Mouse (Mus musculus) liver, embryonic 16.5 days (tissue): Measurements from ENCODE around the gene Erf. TPM values are rescaled to one million over a fixed set of nuclear protein-coding genes. Genes with fewer than 3 reads are reported as not detected.

ENCODE experiments used
- ATAC-seq: fragments of 200-750 bp; cut with Nextera tagmentation; 2 replicates; pipeline ENCODE4 v1.8.0; 2017; ENCODE audit warnings: low read depth, mild to moderate bottlenecking, moderate number of reproducible peaks, moderate library complexity
- H3K27ac ChIP-seq: fragments of 300-500 bp; sonication (generic); 2 replicates; pipeline ENCODE4 v1.5.1; 2014; ENCODE audit warnings: mild to moderate bottlenecking, low read length
- H3K27me3 ChIP-seq: fragments of 300-500 bp; sonication (generic); 2 replicates; pipeline ENCODE4 v1.6.1; 2014; ENCODE audit warnings: low read depth, low read length, mixed read lengths; ENCODE audit not compliant: control insufficient read depth, insufficient read depth
- H3K36me3 ChIP-seq: fragments of 300-500 bp; sonication (generic); 2 replicates; pipeline ENCODE4 v1.6.1; 2014; ENCODE audit warnings: mild to moderate bottlenecking; ENCODE audit not compliant: control insufficient read depth, insufficient read depth
- H3K4me1 ChIP-seq: fragments of 300-500 bp; sonication (generic); 2 replicates; pipeline ENCODE4 v1.6.1; 2014; ENCODE audit warnings: low read depth, low read length, mixed read lengths; ENCODE audit not compliant: control insufficient read depth
- H3K4me2 ChIP-seq: fragments of 300-500 bp; sonication (generic); 2 replicates; pipeline ENCODE4 v1.6.1; 2014; ENCODE audit warnings: low read depth, low read length, mixed read lengths
- H3K4me3 ChIP-seq: fragments of 300-500 bp; sonication (generic); 2 replicates; pipeline ENCODE4 v1.5.1; 2014; ENCODE audit warnings: low read depth, mild to moderate bottlenecking, low read length
- H3K9ac ChIP-seq: fragments of 300-500 bp; sonication (generic); 2 replicates; pipeline ENCODE4 v1.6.1; 2014; ENCODE audit warnings: low read depth, low read length
- H3K9me3 ChIP-seq: fragments of 300-500 bp; sonication (generic); replicated peaks from 2 replicates; pipeline ENCODE4 v1.6.1; 2016; ENCODE audit warnings: low read length; ENCODE audit not compliant: control insufficient read depth
- WGBS: fragments of 180-500 bp; shearing (Covaris S2); extraction: QIAGEN DNeasy Blood & Tissue Kit; methylation state at CpG from one replicate; pipeline ENCODE4 v1.1.7; 2014; ENCODE audit not compliant: insufficient replicate concordance; 5-methylcytosine and 5-hydroxymethylcytosine counted together
- polyA plus RNA-seq: library from polyadenylated mRNA; unstranded; fragments of >200 nt; fragmentation: Nextera tagmentation; extraction: Ambion mirVana; gene quantifications from 2 replicates; pipeline ENCODE4 v1.2.1, GENCODE M21; 2015

The Erf gene
- polyA plus RNA-seq, 1 experiment from 2014 or later: 3.6 TPM

DNA sequence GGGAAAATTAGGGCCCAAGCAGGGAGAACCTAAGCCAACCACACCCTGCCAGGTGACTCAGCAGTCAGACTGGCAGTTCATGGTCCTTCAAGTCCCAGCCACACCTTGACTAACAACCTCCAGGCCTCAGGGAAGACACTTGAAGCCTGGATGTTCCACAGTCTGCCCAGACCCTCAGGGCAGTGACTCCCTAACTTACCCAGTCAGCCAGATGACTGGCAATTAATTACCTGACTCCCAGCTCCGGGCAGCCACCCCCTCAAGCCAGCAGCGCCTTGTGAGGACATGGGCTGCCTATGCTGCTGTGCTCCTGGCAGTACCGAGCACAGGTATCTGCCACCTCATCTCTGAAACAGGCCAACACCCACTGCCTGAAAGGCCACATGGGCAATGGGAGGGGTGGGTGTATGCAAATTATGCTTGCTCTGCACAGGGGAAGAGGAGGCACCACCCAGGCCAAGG is 41.4 kb downstream of the Erf start:
- Histone ChIP-seq H3K36me3 (peaks cover 91% of the 10 kb centered on the region), H3K9ac (peak overlapping the region; percentile 65), H3K4me2 (peak overlapping the region; percentile 71), H3K4me1 (peaks cover 66% of the 10 kb centered on the region), H3K27ac (peak overlapping the region; percentile 95), H3K4me3 (peak overlapping the region; percentile 52), H3K9me3 (no peaks in the 10 kb centered on the region), H3K27me3 (no peaks in the 10 kb centered on the region)
- ATAC-seq: peak; percentile 82
- 51% methylated on average over 3 of the region's 3 CpGs for WGBS

DNA sequence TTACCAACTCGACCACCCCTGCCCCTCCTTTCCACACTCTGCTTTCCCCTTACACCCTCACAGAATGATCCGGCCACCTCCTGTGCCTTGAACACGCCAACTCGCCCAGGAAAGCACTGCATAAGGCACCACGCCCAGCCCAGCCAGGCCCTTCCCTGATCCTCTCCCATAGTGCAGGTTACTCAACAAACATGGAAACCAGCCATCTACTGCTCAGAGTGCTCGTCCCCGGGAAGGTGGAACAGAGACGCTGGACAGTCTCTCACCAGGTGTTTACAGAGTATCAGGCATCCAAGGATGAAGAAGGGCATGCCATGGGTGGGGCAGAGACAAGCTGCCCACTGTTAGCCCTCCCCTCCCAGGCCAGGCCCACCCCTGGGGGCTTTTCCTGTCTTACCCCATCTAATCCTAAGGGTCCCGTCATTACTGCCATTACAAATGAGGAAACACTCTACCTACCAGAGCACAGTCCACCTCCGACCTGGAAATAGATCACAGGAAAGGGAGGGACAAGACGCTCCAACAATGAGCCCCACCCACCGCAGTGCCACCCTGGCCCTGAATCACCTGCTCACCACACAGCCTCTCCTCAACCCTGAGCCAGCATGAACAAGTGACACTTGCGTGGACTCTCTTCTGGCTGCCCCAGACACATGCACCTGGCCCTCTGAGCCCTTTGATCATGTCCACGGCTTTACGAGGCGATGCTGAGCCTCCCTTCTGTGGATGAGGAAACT is 44.3 kb downstream of the Erf start:
- no peak overlapping the region for H3K4me3 ChIP-seq
- 0 out of 2 replicates have a peak overlapping the region, but pooled peaks have one; percentile 4 for H3K4me2 ChIP-seq
- H3K4me1 ChIP-seq: peaks cover 61% of the 10 kb centered on the region
- peaks cover 96% of the 10 kb centered on the region for H3K36me3 ChIP-seq
- no peaks in the 10 kb centered on the region for H3K9me3 ChIP-seq
- no peak overlapping the region for H3K9ac ChIP-seq
- peak overlapping the region; percentile 42 for H3K27ac ChIP-seq
- 77% methylated on average over 16 of the region's 16 CpGs for WGBS
- no peak for ATAC-seq
- H3K27me3 ChIP-seq: no peaks in the 10 kb centered on the region

DNA sequence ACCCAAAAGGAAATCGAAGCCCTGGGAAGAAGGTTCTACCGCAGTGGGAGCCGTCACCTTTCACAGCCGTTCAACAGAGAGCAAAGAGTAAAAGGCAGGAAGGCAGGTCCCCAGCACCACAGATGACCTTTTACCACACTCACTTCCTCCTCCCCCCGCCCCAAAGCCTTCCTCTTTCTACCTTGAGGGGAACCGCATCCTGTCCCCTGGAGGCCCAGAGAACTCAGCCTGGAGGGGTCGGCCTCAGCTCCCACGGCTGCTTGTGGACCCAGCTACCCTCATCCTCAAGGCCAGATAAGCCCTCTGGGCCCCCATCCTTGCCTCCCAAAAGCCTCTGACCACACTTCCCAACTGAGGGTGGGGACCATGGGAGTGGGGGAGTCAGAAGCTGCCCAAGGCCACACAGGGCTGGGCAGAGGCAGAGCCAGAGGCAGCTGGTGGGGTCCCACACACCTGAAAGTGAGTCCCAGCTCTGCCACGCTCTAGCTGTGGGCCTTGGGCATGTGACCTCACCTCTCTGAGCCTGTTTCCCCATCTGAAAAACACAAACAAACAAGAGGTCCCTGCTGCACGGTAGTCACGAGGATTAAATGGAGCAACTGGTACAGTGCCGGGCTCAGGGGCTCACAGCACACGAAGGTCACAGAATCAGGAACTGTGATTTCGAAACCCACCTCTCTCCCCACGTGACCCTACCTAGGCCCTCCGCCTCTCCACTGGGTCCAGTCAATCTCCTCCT is 45.0 kb downstream of the Erf start:
- Histone ChIP-seq H3K27ac (peak overlapping the region; percentile 74), H3K4me2 (peak overlapping the region; percentile 4), H3K27me3 (no peaks in the 10 kb centered on the region), H3K36me3 (peaks cover 92% of the 10 kb centered on the region), H3K9me3 (no peaks in the 10 kb centered on the region), H3K4me3 (peak overlapping the region; percentile 27; the same call in 1 of the 2 replicates), H3K4me1 (peaks cover 56% of the 10 kb centered on the region), H3K9ac (peak overlapping the region; percentile 49)
- 38% methylated on average over 16 of the region's 16 CpGs for WGBS
- ATAC-seq: peak; percentile 12; the same call in 1 of the 2 replicates

DNA sequence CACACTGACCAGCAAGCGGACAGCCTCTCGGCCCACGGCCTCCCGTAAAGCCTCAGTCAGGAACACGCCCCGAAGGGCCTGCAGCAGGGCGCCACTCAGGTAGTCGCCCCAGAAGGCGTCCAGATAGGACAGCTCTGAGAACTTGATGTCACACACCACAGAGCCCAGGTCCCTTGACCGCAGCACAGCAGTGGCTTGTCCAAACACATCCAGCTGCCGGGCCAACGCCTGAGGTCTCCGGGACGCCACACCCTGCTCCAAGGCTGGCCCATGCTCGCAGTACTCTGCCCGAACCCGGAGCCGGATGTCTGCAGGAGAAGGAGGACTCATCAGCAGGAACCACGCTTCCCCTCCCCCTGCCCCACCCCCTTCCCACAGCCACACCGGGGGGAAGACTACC is 46.9 kb downstream of the Erf start:
- ATAC-seq: no peak
- 83% methylated on average over 19 of the region's 20 CpGs for WGBS
- peaks cover 73% of the 10 kb centered on the region for H3K36me3 ChIP-seq
- H3K9me3 ChIP-seq: no peaks in the 10 kb centered on the region
- no peak overlapping the region for H3K4me3 ChIP-seq
- H3K9ac ChIP-seq: no peak overlapping the region
- H3K27me3 ChIP-seq: no peaks in the 10 kb centered on the region
- no peak overlapping the region for H3K4me2 ChIP-seq
- H3K4me1 ChIP-seq: peaks cover 37% of the 10 kb centered on the region
- no peak overlapping the region for H3K27ac ChIP-seq

DNA sequence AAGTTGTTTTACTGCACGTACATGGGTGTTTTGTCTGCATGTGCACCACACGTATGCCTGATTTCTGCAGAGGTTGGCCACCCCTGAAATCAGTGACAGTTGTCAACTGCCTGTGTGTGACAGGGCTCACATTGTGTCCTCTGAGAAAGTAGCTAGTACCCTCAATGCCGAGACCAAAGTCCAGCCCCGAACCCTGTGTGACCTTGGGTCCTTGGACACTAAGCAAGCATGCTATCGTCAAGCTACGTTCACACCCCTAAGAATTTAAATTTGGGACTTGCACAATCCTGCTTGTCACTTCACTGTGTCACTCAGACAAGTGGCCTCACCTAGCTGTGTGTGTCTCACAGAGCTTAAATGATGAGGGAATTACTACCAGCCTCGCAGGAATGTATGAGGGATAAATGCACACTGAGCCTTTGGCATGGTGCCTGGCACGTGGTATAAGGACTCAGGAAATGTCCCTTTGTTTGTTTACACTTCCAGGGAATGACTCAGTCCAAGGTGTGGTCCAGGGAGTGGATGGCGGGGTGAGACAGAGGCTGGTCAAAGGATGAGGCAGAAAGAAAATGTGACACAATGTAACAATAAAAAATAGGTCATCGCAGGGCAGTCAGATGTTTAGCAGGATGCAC is 53.1 kb downstream of the Erf start:
- H3K4me2 ChIP-seq: no peak overlapping the region
- 60% methylated on average over 10 of the region's 10 CpGs for WGBS
- ATAC-seq: peak; percentile 44

DNA sequence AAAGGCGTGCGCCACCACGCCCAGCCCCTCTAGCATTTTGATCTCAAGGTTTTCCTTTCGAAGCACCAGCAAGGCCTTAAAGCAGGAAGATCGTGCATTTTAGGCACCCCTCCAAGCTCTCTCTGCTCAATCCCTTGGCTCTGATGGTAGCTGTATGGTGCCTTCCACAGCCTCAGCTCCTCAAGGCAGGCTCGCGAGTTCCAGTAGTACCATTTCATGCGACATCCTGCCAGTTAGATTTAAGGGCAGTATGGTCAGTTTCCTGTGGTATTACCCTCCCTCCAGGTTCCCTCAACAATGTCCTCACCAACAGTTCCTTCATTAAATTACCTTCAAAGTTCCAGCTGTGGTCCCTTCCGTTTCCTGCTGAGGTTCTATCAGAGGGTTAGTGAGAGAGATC is 54.5 kb downstream of the Erf start:
- WGBS: 53% methylated on average over 9 of the region's 9 CpGs
- Histone ChIP-seq H3K4me1 (peaks cover 32% of the 10 kb centered on the region), H3K27me3 (no peaks in the 10 kb centered on the region), H3K9me3 (no peaks in the 10 kb centered on the region), H3K36me3 (peaks cover 2% of the 10 kb centered on the region), H3K4me2 (peak overlapping the region; percentile 2; the same call in 1 of the 2 replicates), H3K27ac (peak overlapping the region; percentile 50), H3K4me3 (no peak overlapping the region), H3K9ac (no peak overlapping the region)
- no peak for ATAC-seq

More for the DNA sequence above, 53.1 kb downstream of the Erf start:
- Histone ChIP-seq H3K4me1 (peaks cover 32% of the 10 kb centered on the region), H3K9ac (no peak overlapping the region), H3K9me3 (no peaks in the 10 kb centered on the region), H3K27me3 (no peaks in the 10 kb centered on the region), H3K27ac (no peak overlapping the region), H3K4me3 (no peak overlapping the region), H3K36me3 (peaks cover 12% of the 10 kb centered on the region)

DNA sequence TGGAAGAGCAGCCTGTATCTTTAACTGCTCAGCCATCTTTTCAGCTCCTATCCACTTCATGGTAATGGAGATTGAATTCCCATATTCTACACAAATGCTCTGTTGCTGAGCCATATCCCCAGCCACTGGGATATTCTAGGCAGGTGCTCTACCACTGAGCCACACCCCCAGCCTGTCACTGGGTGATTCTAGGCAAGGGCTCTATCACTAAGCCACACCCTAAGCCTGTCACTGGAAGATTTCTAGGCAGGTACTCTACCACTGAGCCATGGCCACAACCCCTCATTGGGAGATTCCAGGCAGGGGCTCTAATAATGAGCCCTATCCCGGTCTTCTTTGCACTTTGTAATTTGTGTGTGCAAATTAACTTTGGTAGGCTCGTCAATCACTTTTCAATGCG is 55.4 kb downstream of the Erf start:
- Histone ChIP-seq H3K4me1 (peaks cover 32% of the 10 kb centered on the region), H3K27ac (peak overlapping the region; percentile 50), H3K4me2 (peak overlapping the region; percentile 45; the same call in 1 of the 2 replicates), H3K27me3 (no peaks in the 10 kb centered on the region), H3K36me3 (no peaks in the 10 kb centered on the region), H3K4me3 (no peak overlapping the region), H3K9me3 (no peaks in the 10 kb centered on the region), H3K9ac (0 out of 2 replicates have a peak overlapping the region, but pooled peaks have one; percentile 16)
- WGBS: 75% methylated on average over 3 of the region's 3 CpGs
- ATAC-seq: peak; percentile 96
